Mouse (Mus musculus) monocyte, adult 2 months (primary cell): ENCODE measurements around the gene Slc36a3.

Experiments
- DNase-seq, 2 experiments: peaks; one replicate each; pipeline ENCODE4 v3.0.0; 2022; ENCODE audit warnings: low spot score in 2 of 2, low read depth in 1 of 2

The Slc36a3 gene

DNA sequence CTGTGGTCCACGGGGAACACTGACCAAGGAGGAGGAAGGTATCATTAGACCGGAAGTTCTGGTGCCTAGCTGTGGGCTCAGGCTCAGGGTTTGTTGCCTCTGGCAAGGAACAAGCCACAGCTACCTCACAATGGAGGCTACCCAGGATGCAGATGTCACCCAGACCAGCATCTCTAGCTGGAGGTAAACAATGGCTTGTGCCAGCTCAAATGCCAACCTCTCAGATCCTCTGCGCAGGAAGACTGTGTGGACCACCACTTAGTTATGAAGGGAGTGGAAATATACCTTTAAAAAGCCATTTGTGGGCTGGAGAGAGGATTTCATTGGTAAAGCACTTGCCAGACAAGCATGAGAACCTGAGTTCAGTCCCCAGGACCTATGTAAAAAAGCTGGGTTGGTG lies at the start of gene Slc36a3:
Gene Slc36a3 (minus strand): TSS at position 101 of the 400 bp plus-strand sequence.
- no peak for DNase-seq

GRCm38 (mm10) chr11:55197740-55198510 lies 46.4 kb upstream of the Slc36a3 start:
- DNase-seq = no peak

DNA sequence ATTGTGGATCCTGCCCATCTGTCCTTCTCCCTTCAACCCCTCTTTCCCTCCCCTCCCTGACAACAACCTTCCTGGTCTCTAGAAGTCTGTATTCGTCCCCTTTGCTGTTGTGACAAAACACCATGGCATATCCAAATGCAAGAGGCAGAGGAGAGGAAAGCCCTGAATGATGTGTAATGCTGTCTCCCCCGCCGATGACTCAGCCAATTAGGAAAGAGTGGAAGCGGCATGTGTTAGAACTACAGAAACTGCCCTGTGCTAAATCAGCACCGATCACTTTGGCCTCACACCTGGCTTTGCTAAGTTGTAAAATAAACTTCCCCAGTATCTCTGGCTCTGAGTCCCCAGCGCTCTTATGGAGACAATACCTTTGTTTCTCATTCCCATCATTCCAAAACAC lies 45.6 kb upstream of the Slc36a3 start:
- no peak for DNase-seq

- no peak for DNase-seq
Observed at GRCm38 (mm10) chr11:55190216-55190615, 38.7 kb upstream of the Slc36a3 start.

DNA sequence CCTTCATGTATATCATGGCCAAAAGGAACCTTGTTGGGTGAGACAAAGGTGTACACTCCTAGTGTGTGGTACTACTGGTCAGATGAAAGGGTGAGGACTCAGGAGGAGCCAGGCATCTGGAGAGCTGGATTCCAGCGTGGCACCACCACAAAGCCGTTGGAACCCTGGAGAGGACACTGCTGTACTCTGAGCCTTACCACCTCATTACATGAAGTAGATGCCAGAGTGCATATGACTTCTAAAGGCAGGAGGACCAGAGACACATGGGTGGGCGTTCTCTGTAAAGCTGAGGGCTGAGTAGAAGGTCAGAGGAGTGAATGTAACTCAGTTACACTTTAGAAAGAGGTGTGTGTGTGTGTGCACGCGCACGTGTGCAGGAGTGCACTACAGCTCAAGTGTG lies 36.3 kb upstream of the Slc36a3 start:
- no peak for DNase-seq

DNA sequence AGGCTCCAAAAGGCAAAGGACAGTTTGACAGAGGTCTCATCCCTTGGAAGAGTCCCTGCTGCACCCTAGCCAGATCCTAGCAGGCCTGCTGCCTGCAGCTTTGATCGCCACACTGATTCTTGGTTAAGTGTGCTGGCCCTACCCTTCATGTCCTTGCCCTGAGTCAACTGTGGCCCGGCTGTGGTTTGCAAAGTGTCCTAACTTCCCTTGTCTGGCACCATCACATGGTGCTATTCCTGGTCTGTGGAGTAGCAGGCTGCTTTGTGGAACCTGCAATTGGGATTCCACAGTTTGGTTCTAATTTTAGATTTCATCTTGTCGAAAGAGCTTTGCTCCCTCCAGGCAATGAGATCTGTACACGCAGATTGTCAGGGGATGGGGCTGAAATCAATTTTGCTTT lies 35.8 kb upstream of the Slc36a3 start:
- no peak for DNase-seq

DNA sequence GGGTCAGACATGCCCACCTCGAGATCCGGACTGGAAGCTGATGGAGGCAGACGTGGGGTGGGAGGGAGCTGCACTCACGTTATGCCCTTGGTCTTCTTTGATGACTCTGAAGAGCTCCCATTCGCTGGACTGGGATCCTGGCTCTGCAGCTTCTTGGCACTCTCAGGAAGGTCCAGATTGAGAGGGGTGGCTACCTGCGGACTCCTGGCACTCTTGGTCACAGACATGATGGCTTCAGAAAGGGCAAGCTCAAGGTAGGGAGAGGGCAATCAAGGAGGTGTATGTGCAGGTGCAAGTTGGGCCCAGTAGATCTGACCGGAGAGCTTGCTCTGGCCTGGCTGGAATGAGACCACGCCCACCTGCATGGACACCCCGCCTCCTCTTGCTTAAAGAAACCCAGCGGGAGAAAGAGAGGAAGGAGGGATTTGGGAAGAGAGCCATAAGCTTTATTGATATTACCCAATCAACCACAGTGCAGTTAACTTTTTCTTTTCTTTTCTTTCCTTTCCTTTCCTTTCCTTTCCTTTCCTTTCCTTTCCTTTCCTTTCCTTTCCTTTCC lies 33.3 kb upstream of the Slc36a3 start, which contains the start of gene Slc36a2:
Gene Slc36a2 (minus strand): TSS at position 345 of the 559 bp plus-strand sequence.
- DNase-seq = no peak

DNA sequence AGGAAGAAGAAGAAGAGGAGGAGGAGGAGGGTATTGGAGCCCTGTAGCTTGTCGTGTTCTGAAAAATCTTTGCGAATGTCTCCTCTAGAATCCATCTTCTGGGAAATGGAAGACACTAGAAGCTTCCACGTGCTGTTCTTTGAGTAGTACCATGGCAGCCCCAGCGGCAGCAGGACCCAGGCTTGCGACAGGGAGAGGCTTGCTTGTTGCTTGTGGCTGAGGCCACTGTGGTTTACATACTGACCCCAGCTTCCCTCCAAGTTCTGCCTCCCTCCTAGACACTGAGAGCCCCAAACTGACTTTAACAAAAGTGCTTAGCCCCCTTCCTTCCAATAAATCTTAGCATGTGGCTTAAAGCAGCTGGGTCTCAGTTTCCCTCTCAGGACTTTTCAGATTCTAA lies 32.7 kb upstream of the Slc36a3 start:
- no peak for DNase-seq

DNA sequence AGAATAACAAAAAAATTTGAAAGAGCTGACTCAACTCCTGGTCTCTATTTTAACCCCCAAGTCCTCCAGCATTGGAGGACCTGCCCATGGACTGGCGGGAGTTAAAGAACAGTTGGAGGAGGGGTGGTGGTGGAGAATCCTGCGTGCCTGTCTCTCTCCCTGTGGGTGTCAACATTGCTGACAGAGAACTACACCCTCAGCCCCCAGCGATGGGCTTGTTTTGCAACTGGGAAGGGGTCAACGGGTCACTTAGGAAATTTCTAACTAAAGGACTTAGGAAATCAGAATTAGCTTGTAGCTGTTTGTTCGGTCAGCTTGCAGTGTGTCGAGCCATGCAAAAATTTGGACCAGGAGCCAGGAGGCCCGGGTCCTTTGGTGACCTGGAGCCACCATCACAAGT lies 31.6 kb upstream of the Slc36a3 start:
- DNase-seq = no peak

- no peak for DNase-seq
Observed at GRCm38 (mm10) chr11:55179856-55180255, 28.3 kb upstream of the Slc36a3 start.

- DNase-seq = no peak
Observed at GRCm38 (mm10) chr11:55178830-55179229, 27.3 kb upstream of the Slc36a3 start.

DNA sequence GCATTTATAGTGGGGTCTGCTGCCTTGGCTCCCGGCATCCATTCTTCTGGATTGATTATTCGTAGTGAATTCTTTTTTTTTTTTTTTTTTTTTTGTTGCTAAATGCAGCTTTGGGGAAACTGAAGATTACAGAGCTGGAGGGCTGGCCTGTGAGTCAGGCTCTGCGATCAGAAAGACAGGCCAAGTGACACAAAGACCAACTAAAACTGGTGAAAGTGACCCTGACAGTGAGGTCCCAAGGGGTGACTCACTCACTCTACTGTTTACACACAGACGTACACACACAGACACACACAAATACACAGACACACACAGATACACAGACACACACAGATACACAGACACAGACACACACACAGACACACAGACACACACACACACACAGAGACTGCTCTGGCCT lies 19.0 kb upstream of the Slc36a3 start:
- no peak for DNase-seq

- DNase-seq = no peak
Observed at GRCm38 (mm10) chr11:55168914-55169313, 17.4 kb upstream of the Slc36a3 start.

- DNase-seq = no peak
Observed at GRCm38 (mm10) chr11:55168504-55168903, 17.0 kb upstream of the Slc36a3 start.

GRCm38 (mm10) chr11:55165748-55166147 lies 14.2 kb upstream of the Slc36a3 start:
- DNase-seq = no peak

- peak; percentile 9 to 55 for DNase-seq
Observed at GRCm38 (mm10) chr11:55164723-55165122, 13.2 kb upstream of the Slc36a3 start.

GRCm38 (mm10) chr11:55162670-55163069 lies 11.2 kb upstream of the Slc36a3 start:
- peak; percentile 19 to 36 for DNase-seq

- peak; percentile 61 to 79 for DNase-seq
Observed at GRCm38 (mm10) chr11:55158785-55159359, 7.4 kb upstream of the Slc36a3 start.

DNA sequence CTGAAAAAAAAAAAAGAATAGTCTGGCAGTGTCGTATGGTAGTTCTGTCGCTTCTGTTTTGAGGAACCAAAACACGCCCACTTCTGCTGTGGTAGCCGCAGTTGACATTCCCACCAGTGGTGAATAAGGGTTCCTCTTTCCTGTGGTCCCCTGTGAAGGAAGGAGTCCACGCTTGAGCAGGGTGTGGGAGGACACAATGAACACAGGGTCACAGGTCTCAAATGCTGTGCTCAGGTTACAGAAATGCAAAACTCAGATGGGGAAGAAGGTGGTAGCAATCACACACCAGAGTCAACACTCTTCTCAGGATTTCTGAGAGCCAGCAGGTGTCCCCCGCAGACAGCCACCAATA lies 3.5 kb upstream of the Slc36a3 start:
- DNase-seq = peak; percentile 70 to 81

- DNase-seq = peak; percentile 41 to 65
Observed at GRCm38 (mm10) chr11:55154398-55155069, 3.0 kb upstream of the Slc36a3 start.

DNA sequence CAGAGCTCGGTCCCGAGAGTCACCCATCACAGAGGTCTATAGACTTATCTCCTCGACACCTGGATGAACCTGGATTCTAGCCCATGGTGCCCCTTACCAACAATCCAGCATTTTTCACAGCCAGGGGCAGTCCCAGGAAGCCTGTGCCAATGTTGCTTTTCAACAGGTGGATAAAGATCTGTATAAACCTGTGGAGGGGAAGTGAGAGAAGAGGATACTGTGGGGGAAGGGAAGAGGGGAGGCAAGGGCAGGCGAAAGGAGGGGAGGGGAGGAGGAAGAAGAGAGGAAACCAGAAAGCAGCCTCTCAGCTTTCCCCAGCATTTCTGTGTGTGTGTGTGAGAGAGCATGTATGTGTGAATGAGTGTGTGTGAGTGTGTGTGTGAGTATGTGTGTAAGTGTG lies 3.0 kb downstream of the Slc36a3 start:
- no peak for DNase-seq

DNA sequence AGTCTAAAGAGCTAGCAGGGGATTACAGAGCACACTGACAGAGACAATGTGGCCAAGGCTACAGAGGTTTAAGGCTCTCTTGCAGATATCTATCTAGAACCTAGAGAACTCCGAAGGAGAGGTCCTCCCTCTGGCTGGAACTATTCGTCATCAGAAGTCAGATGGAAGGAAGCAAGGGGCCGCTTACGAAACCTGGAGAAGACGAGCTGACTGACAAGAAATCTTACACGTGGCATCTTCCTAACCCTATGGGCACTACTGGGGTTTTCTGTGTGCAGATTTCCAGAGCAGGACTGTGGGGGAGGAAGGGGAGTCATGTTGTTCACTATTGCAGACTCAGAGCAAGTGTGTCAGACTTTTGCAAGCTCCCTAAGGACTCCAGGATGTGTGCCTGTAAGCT lies 4.1 kb downstream of the Slc36a3 start:
- no peak for DNase-seq
